In genomic region chr2:17640861-17641260, GRCm38 (mm10) we compare ENCODE assay signal across 19 mouse cellular contexts.
DNase-seq lines count a peak whose midpoint lies in the region; TF ChIP-seq lines count a peak whose summit lies in the region.
"Had no signal": no experiment of that assay in that cellular context is flagged by ENCODE, and none has a peak within 500 bp of the region (broad histone marks: within the 10 kb centered on the region; RNA-seq: fewer than 3 reads in every experiment).

No protein-coding gene starts in this region.

- no peaks in the 10 kb centered on the region for H3K79me2 ChIP-seq in CH12.LX (replicated peaks; ENCODE audit: control insufficient read depth, extremely low read depth, insufficient read depth, poor library complexity, severe bottlenecking)

- dilution Hi-C loops in CH12.LX (cut with MboI; ENCODE audit: extremely low pct_ligation_motif_present, extremely low pct_unique_long_range_greater_than_20kb, low sequenced_read_pairs), result no loop called here

- peaks cover 10 to 41% of the 10 kb centered on the region in 2 experiments; a peak in 3 of 4 replicates for H3K4me1 ChIP-seq in CH12.LX (ENCODE audit: control insufficient read depth in 1 of 2, insufficient read depth in 2 of 2)

- in situ Hi-C loops in CH12.LX (cut with MboI; ENCODE audit: low pct_ligation_motif_present, low pct_unique_long_range_greater_than_20kb, low sequenced_read_pairs), result loop anchor here (25.0 kb wide), 1 partner anchor 196 kb away; no protein-coding TSS in a partner anchor

- peak; percentile 53 for DNase-seq in heart, adult 11 months
- DNase-seq in heart, postnatal 4 days, result no peak
- peak; percentile 7 for DNase-seq in A20 (ENCODE audit: low read depth, low spot score)
- peak; percentile 37 for DNase-seq in CH12.LX (ENCODE audit: extremely low read depth)
- no peak for DNase-seq in spleen, adult 12 weeks (ENCODE audit: low spot score)
- DNase-seq: adrenal gland, adult 2 months; adrenal gland, postnatal 10 days; adrenal gland, postnatal 25 days; B cell, adult 2 months; cerebellum, adult 11 months; cerebellum, adult 2 months; cerebellum, adult 9-10 months; cerebellum, postnatal 36 days; embryo, embryonic 11 days; forebrain, postnatal 0 days had no signal

- no peaks in the 10 kb centered on the region for H3K9me3 ChIP-seq in CH12.LX (replicated peaks; ENCODE audit: low read length)
- H3K9me3 ChIP-seq: embryonic facial prominence, embryonic 13.5 days; embryonic facial prominence, embryonic 15.5 days; forebrain, embryonic 13.5 days; forebrain, embryonic 15.5 days had no signal

- no peaks in the 10 kb centered on the region for H3K36me3 ChIP-seq in CH12.LX (replicated peaks in 1 of 2; ENCODE audit: control insufficient read depth in 1 of 2, insufficient read depth in 1 of 2, low read length in 1 of 2)
- H3K36me3 ChIP-seq: embryonic facial prominence, embryonic 13.5 days; embryonic facial prominence, embryonic 15.5 days; forebrain, embryonic 15.5 days had no signal

- TF ChIP-seq POLR2A in CH12.LX (IDR thresholded peaks at IDR 0.05; ENCODE audit: low read depth, low read length), result no peak

- no peak for TF ChIP-seq RAD21 in CH12.LX (IDR thresholded peaks at IDR 0.05; ENCODE audit: low read depth, low read length)

- no peak overlapping the region for H3K27ac ChIP-seq in CH12.LX (ENCODE audit: insufficient read depth, low read depth)
- H3K27ac ChIP-seq: embryonic facial prominence, embryonic 13.5 days; embryonic facial prominence, embryonic 15.5 days; forebrain, embryonic 13.5 days; forebrain, embryonic 15.5 days had no signal

- H3K4me2 ChIP-seq in CH12.LX (ENCODE audit: insufficient read depth, low read depth, poor library complexity, severe bottlenecking), result peak overlapping the region; percentile 16; the same call in 1 of the 2 replicates
- H3K4me2 ChIP-seq: embryonic facial prominence, embryonic 13.5 days; embryonic facial prominence, embryonic 15.5 days; forebrain, embryonic 13.5 days; forebrain, embryonic 15.5 days had no signal

- TF ChIP-seq EP300 in CH12.LX (IDR thresholded peaks at IDR 0.05; ENCODE audit: low read length), result no peak

- no peak overlapping the region for H3K9ac ChIP-seq in CH12.LX (ENCODE audit: insufficient read depth, low read depth)
- H3K9ac ChIP-seq: embryonic facial prominence, embryonic 13.5 days; embryonic facial prominence, embryonic 15.5 days; forebrain, embryonic 13.5 days; forebrain, embryonic 15.5 days; forebrain, postnatal 0 days had no signal

- no peaks in the 10 kb centered on the region for H3K27me3 ChIP-seq in CH12.LX (replicated peaks)
- H3K27me3 ChIP-seq: embryonic facial prominence, embryonic 15.5 days; forebrain, embryonic 15.5 days had no signal

- no peak for TF ChIP-seq CTCF in CH12.LX (conservative IDR thresholded peaks at IDR 0.05 in 1 of 2, IDR thresholded peaks at IDR 0.05 in 1 of 2; ENCODE audit: low read depth in 2 of 2, low read length in 2 of 2)

- no peak overlapping the region for H3K4me3 ChIP-seq in CH12.LX (replicated peaks in 1 of 3; ENCODE audit: low read depth in 2 of 3, low read length in 2 of 3, poor library complexity in 1 of 3)
- H3K4me3 ChIP-seq: embryonic facial prominence, embryonic 13.5 days; embryonic facial prominence, embryonic 15.5 days; forebrain, embryonic 13.5 days; forebrain, embryonic 15.5 days had no signal

TF ChIP-seq in CH12.LX, 34 proteins besides CTCF, POLR2A, EP300 and RAD21:
- TF ChIP-seq TCF12 (IDR thresholded peaks at IDR 0.05; ENCODE audit: low read depth, low read length), result no peak
- 0 out of 2 replicates have a peak, but pooled peaks have one; percentile 11 for TF ChIP-seq BHLHE40 (IDR thresholded peaks at IDR 0.05; ENCODE audit: low read depth, low read length)

Comparison
In these comparisons a context has a peak if more than half of its experiments do, and no peak if none do; other contexts are left out.
1. DNase-seq: peak in heart, adult 11 months (single experiment), A20 (single experiment) and CH12.LX (single experiment); none in heart, postnatal 4 days (single experiment) and spleen, adult 12 weeks (single experiment).